Mouse (Mus musculus) forebrain, embryonic 11.5 days (tissue): ENCODE measurements around the gene Sptlc2. TPM values are rescaled to one million over a fixed set of nuclear protein-coding genes. Genes with fewer than 3 reads are reported as not detected.

Source experiments
- ATAC-seq: fragments of 200-750 bp; cut with Nextera tagmentation; replicated peaks from 2 replicates; pipeline ENCODE4 v1.8.0; 2017; ENCODE audit warnings: moderate TSS enrichment; ENCODE audit not compliant: low FRiP score
- DNase-seq: peaks from one replicate; pipeline ENCODE4 v3.0.0-alpha.2; 2017; ENCODE audit warnings: low spot score
- H3K27ac ChIP-seq: fragments of 300-500 bp; sonication (generic); 2 replicates; pipeline ENCODE4 v1.5.1; 2014; ENCODE audit warnings: low read depth, low read length
- H3K27me3 ChIP-seq: fragments of 300-500 bp; sonication (generic); 2 replicates; pipeline ENCODE4 v1.6.1; 2014; ENCODE audit warnings: mild to moderate bottlenecking, low read length, mixed read lengths; ENCODE audit not compliant: control insufficient read depth, insufficient read depth
- H3K36me3 ChIP-seq: fragments of 300-500 bp; sonication (generic); 2 replicates; pipeline ENCODE4 v1.6.1; 2014; ENCODE audit warnings: mild to moderate bottlenecking, low read length, moderate library complexity, mixed read lengths; ENCODE audit not compliant: control insufficient read depth, insufficient read depth
- H3K4me1 ChIP-seq: fragments of 300-500 bp; sonication (generic); replicated peaks from 2 replicates; pipeline ENCODE4 v1.6.1; 2014; ENCODE audit warnings: low read length, mixed read lengths; ENCODE audit not compliant: control insufficient read depth, insufficient read depth
- H3K4me2 ChIP-seq: fragments of 300-500 bp; sonication (generic); 2 replicates; pipeline ENCODE4 v1.6.1; 2014; ENCODE audit warnings: low read depth, mild to moderate bottlenecking, low read length, moderate library complexity, mixed read lengths; ENCODE audit not compliant: severe bottlenecking
- H3K4me3 ChIP-seq: fragments of 300-500 bp; sonication (generic); 2 replicates; pipeline ENCODE4 v1.5.1; 2014; ENCODE audit warnings: low read depth, low read length
- H3K9ac ChIP-seq: fragments of 300-500 bp; sonication (generic); 2 replicates; pipeline ENCODE4 v1.6.1; 2014; ENCODE audit warnings: low read length
- H3K9me3 ChIP-seq: fragments of 300-500 bp; sonication (generic); 2 replicates; pipeline ENCODE4 v1.6.1; 2016; ENCODE audit warnings: low read length, mixed read lengths; ENCODE audit not compliant: control insufficient read depth
- WGBS: fragments of 180-500 bp; shearing (Covaris S2); extraction: QIAGEN DNeasy Blood & Tissue Kit; methylation state at CpG from one replicate; pipeline ENCODE4 v1.1.7; 2014; 5-methylcytosine and 5-hydroxymethylcytosine counted together
- polyA plus RNA-seq: library from polyadenylated mRNA; unstranded; fragments of >200 nt; fragmentation: Nextera tagmentation; extraction: Ambion mirVana; gene quantifications from 2 replicates; pipeline ENCODE4 v1.2.1, GENCODE M21; 2014

Gene Sptlc2
- polyA plus RNA-seq, 1 experiment from 2014 or later = 53.6 TPM

GRCm38 (mm10) chr12:87368092-87368491 is 20.1 kb downstream of the Sptlc2 start:
- no peaks in the 10 kb centered on the region for H3K9me3 ChIP-seq
- no peaks in the 10 kb centered on the region for H3K36me3 ChIP-seq
- no peak for ATAC-seq
- H3K27ac ChIP-seq = no peak overlapping the region
- H3K4me2 ChIP-seq = no peak overlapping the region
- H3K27me3 ChIP-seq = no peaks in the 10 kb centered on the region
- no peak overlapping the region for H3K9ac ChIP-seq
- H3K4me1 ChIP-seq = no peaks in the 10 kb centered on the region
- DNase-seq = no peak
- no peak overlapping the region for H3K4me3 ChIP-seq

GRCm38 (mm10) chr12:87365676-87366075 is 22.5 kb downstream of the Sptlc2 start:
- Histone ChIP-seq H3K36me3 (no peaks in the 10 kb centered on the region), H3K4me3 (no peak overlapping the region), H3K27me3 (no peaks in the 10 kb centered on the region), H3K27ac (no peak overlapping the region), H3K9ac (no peak overlapping the region), H3K9me3 (no peaks in the 10 kb centered on the region), H3K4me1 (no peaks in the 10 kb centered on the region), H3K4me2 (no peak overlapping the region)
- DNase-seq = no peak
- ATAC-seq = no peak
- WGBS = 82% methylated on average over 9 of the region's 9 CpGs

GRCm38 (mm10) chr12:87362111-87362510 is 26.0 kb downstream of the Sptlc2 start:
- H3K27me3 ChIP-seq = no peaks in the 10 kb centered on the region
- no peaks in the 10 kb centered on the region for H3K9me3 ChIP-seq
- H3K4me3 ChIP-seq = no peak overlapping the region
- 89% methylated on average over 3 of the region's 3 CpGs for WGBS
- H3K4me2 ChIP-seq = no peak overlapping the region
- DNase-seq (no peak), ATAC-seq (no peak)
- H3K9ac ChIP-seq = no peak overlapping the region
- H3K4me1 ChIP-seq = no peaks in the 10 kb centered on the region
- no peaks in the 10 kb centered on the region for H3K36me3 ChIP-seq
- no peak overlapping the region for H3K27ac ChIP-seq

- WGBS = 92% methylated on average over 2 of the region's 2 CpGs
- H3K4me1 ChIP-seq = no peaks in the 10 kb centered on the region
Measured at GRCm38 (mm10) chr12:87348029-87348428, 40.1 kb downstream of the Sptlc2 start.

GRCm38 (mm10) chr12:87347511-87347910 is 40.6 kb downstream of the Sptlc2 start:
- no peak overlapping the region for H3K27ac ChIP-seq
- no peaks in the 10 kb centered on the region for H3K4me1 ChIP-seq
- no peaks in the 10 kb centered on the region for H3K9me3 ChIP-seq
- no peaks in the 10 kb centered on the region for H3K27me3 ChIP-seq
- 92% methylated on average over 2 of the region's 2 CpGs for WGBS
- no peak overlapping the region for H3K4me2 ChIP-seq
- H3K9ac ChIP-seq = no peak overlapping the region
- no peak overlapping the region for H3K4me3 ChIP-seq
- DNase-seq = no peak
- no peak for ATAC-seq
- no peaks in the 10 kb centered on the region for H3K36me3 ChIP-seq

More at GRCm38 (mm10) chr12:87348029-87348428, 40.1 kb downstream of the Sptlc2 start:
- Histone ChIP-seq H3K36me3 (no peaks in the 10 kb centered on the region), H3K9ac (no peak overlapping the region), H3K9me3 (no peaks in the 10 kb centered on the region), H3K27ac (no peak overlapping the region), H3K4me3 (no peak overlapping the region), H3K4me2 (no peak overlapping the region), H3K27me3 (no peaks in the 10 kb centered on the region)
- DNase-seq (no peak), ATAC-seq (no peak)

- ATAC-seq (no peak), DNase-seq (no peak)
- Histone ChIP-seq H3K4me1 (no peaks in the 10 kb centered on the region), H3K4me3 (no peak overlapping the region), H3K36me3 (no peaks in the 10 kb centered on the region), H3K9ac (no peak overlapping the region), H3K27ac (no peak overlapping the region), H3K9me3 (no peaks in the 10 kb centered on the region), H3K27me3 (no peaks in the 10 kb centered on the region), H3K4me2 (no peak overlapping the region)
Measured at GRCm38 (mm10) chr12:87343084-87343605, 45.0 kb downstream of the Sptlc2 start.

GRCm38 (mm10) chr12:87338082-87338481 is 50.1 kb downstream of the Sptlc2 start:
- DNase-seq (no peak), ATAC-seq (no peak)
- Histone ChIP-seq H3K9ac (no peak overlapping the region), H3K4me1 (no peaks in the 10 kb centered on the region), H3K4me2 (no peak overlapping the region), H3K36me3 (no peaks in the 10 kb centered on the region), H3K27me3 (no peaks in the 10 kb centered on the region), H3K4me3 (no peak overlapping the region), H3K9me3 (no peaks in the 10 kb centered on the region), H3K27ac (no peak overlapping the region)
- 94% methylated on average over 4 of the region's 4 CpGs for WGBS

GRCm38 (mm10) chr12:87334886-87335285 is 53.3 kb downstream of the Sptlc2 start:
- Histone ChIP-seq H3K4me1 (peaks cover 3% of the 10 kb centered on the region; the same call in 1 of the 2 replicates), H3K9me3 (no peaks in the 10 kb centered on the region), H3K36me3 (no peaks in the 10 kb centered on the region), H3K9ac (no peak overlapping the region), H3K27ac (no peak overlapping the region), H3K4me3 (no peak overlapping the region), H3K4me2 (no peak overlapping the region), H3K27me3 (no peaks in the 10 kb centered on the region)
- DNase-seq (no peak), ATAC-seq (no peak)
- 39% methylated on average over 2 of the region's 2 CpGs for WGBS

- DNase-seq (no peak), ATAC-seq (no peak)
- Histone ChIP-seq H3K27ac (no peak overlapping the region), H3K4me1 (peaks cover 3% of the 10 kb centered on the region; the same call in 1 of the 2 replicates), H3K4me3 (no peak overlapping the region), H3K4me2 (no peak overlapping the region), H3K27me3 (no peaks in the 10 kb centered on the region; the same call in 1 of the 2 replicates), H3K36me3 (no peaks in the 10 kb centered on the region), H3K9ac (no peak overlapping the region), H3K9me3 (no peaks in the 10 kb centered on the region)
Measured at GRCm38 (mm10) chr12:87333794-87334193, 54.4 kb downstream of the Sptlc2 start.
